ENCODE assay signal across 8 mouse cellular contexts in genomic region chr6:113306322-113306985, GRCm38 (mm10). TPM values are rescaled to one million over a fixed set of nuclear protein-coding genes. Genes with fewer than 3 reads are reported as not detected.
DNase-seq lines count a peak whose midpoint lies in the region; ATAC-seq lines count a peak whose summit lies in the region.

No protein-coding gene starts in this region.

- no peaks in the 10 kb centered on the region for H3K27me3 ChIP-seq in hindbrain, embryonic 16.5 days (replicated peaks; ENCODE audit: control insufficient read depth, insufficient read depth, low read length)

- peaks cover 37% of the 10 kb centered on the region for H3K79me2 ChIP-seq in macrophage (ENCODE audit: inconsistent target)

- H3K4me1 ChIP-seq in hindbrain, embryonic 16.5 days (ENCODE audit: control insufficient read depth, insufficient read depth, low read depth, low read length) = peaks cover 18% of the 10 kb centered on the region

- no peaks in the 10 kb centered on the region for H3K36me3 ChIP-seq in hindbrain, embryonic 16.5 days (ENCODE audit: control insufficient read depth, insufficient read depth, low read length)
- peaks cover 10% of the 10 kb centered on the region; the same call in 1 of the 2 replicates for H3K36me3 ChIP-seq in macrophage (ENCODE audit: inconsistent target)

- H3K4me3 ChIP-seq in hindbrain, embryonic 16.5 days (ENCODE audit: low read length) = peak overlapping the region; percentile 83
- peak overlapping the region; percentile 70 for H3K4me3 ChIP-seq in macrophage (ENCODE audit: inconsistent target)

- WGBS in hindbrain, embryonic 16.5 days = under 1% methylated on average over 46 of the region's 50 CpGs
- under 1% methylated on average over 49 of the region's 50 CpGs for WGBS in macrophage (ENCODE audit: missing documents)

- ATAC-seq in hindbrain, embryonic 16.5 days = peak; percentile 98

- peak overlapping the region; percentile 96 for H3K9ac ChIP-seq in hindbrain, embryonic 16.5 days (ENCODE audit: low read depth, low read length)

- H3K9me3 ChIP-seq in hindbrain, embryonic 16.5 days (ENCODE audit: control insufficient read depth, low read length) = no peaks in the 10 kb centered on the region

- H3K27ac ChIP-seq in hindbrain, embryonic 16.5 days (ENCODE audit: low read depth, low read length) = peak overlapping the region; percentile 99
- H3K27ac ChIP-seq in macrophage = peak overlapping the region; percentile 97

- DNase-seq in WW6 (ENCODE audit: low read depth, low spot score) = peak; percentile 100
- DNase-seq in cerebellum, postnatal 4 days (ENCODE audit: low spot score in 2 of 2) = peak; percentile 94 to 96
- DNase-seq in gastrocnemius, adult 18-20 months (ENCODE audit: low spot score) = peak; percentile 100
- DNase-seq in left cerebral cortex, adult 18-20 months (ENCODE audit: low spot score in 2 of 2) = peak; percentile 98 to 99
- peak; percentile 100 for DNase-seq in right cerebral cortex, adult 18-20 months
- DNase-seq in urinary bladder, postnatal 10 days (ENCODE audit: low spot score) = peak; percentile 99

- peak overlapping the region; percentile 99 for H3K4me2 ChIP-seq in hindbrain, embryonic 16.5 days (ENCODE audit: low read length)

RNA-seq across cellular contexts. Expression of gene Brpf1, which starts 0.5 kb away (rescaled TPM):
- total RNA-seq in gastrocnemius, adult 18-20 months (2021) = 1 to 10 TPM; 9.7 to 9.8 TPM
- 12.4 and 15.5 TPM in 2 replicates for polyA plus RNA-seq in hindbrain, embryonic 16.5 days (2015; fragmentation: Nextera tagmentation; extraction: Ambion mirVana)
- total RNA-seq in left cerebral cortex, adult 18-20 months (2021) = 10 to 100 TPM; 29.1 to 31.2 TPM
- 100 to 1,000 TPM in 25 of 26 experiments, 10 to 100 TPM in 1; 91.5 to 212 (median 144) TPM for total RNA-seq in macrophage (2018; cell fraction: chromatin; rRNA removed)
- 10 to 100 TPM; 20.1 to 41.2 (median 30.0) TPM for total RNA-seq in macrophage (2018; cell fraction: cytosol; rRNA removed)
- total RNA-seq in macrophage (2018; cell fraction: nucleus; rRNA removed) = 100 to 1,000 TPM in 15 of 26 experiments, 10 to 100 TPM in 11; 73.9 to 156 (median 103) TPM
- 24.0 to 33.8 TPM (median 28.7 TPM) in 3 replicates for polyA plus RNA-seq in macrophage (2018)

RNA-seq across cellular contexts. Expression of gene Ogg1, which starts 20.3 kb away (rescaled TPM):
- total RNA-seq in gastrocnemius, adult 18-20 months (2021) = 1 to 10 TPM; 5.6 to 5.8 TPM
- 7.0 and 10.6 TPM in 2 replicates for polyA plus RNA-seq in hindbrain, embryonic 16.5 days (2015; fragmentation: Nextera tagmentation; extraction: Ambion mirVana)
- 1 to 10 TPM; 7.4 to 7.9 TPM for total RNA-seq in left cerebral cortex, adult 18-20 months (2021)
- 10 to 100 TPM in 11 of 26 experiments, 1 to 10 TPM in 15; 1.3 to 17.8 (median 7.8) TPM for total RNA-seq in macrophage (2018; cell fraction: chromatin; rRNA removed)
- total RNA-seq in macrophage (2018; cell fraction: cytosol; rRNA removed) = 10 to 100 TPM in 5 of 26 experiments, 1 to 10 TPM in 21; 4.6 to 13.7 (median 8.1) TPM
- 10 to 100 TPM in 9 of 26 experiments, 1 to 10 TPM in 16, under 1 TPM in 1; 0.99 to 21.8 (median 8.4) TPM for total RNA-seq in macrophage (2018; cell fraction: nucleus; rRNA removed)
- polyA plus RNA-seq in macrophage (2018) = 5.2 to 11.7 TPM (median 7.6 TPM) in 3 replicates

RNA-seq across cellular contexts. Expression of gene Cpne9, which starts 24.3 kb away (rescaled TPM):
- under 1 TPM in 1 of 2 experiments, not detected in 1; 0.26 TPM for total RNA-seq in gastrocnemius, adult 18-20 months (2021)
- 9.1 and 9.6 TPM in 2 replicates for polyA plus RNA-seq in hindbrain, embryonic 16.5 days (2015; fragmentation: Nextera tagmentation; extraction: Ambion mirVana)
- 10 to 100 TPM; 67.8 to 89.1 TPM for total RNA-seq in left cerebral cortex, adult 18-20 months (2021)
- 1 to 10 TPM in 17 of 26 experiments, under 1 TPM in 9; 0.48 to 8.1 (median 1.6) TPM for total RNA-seq in macrophage (2018; cell fraction: chromatin; rRNA removed)
- under 1 TPM in 7 of 26 experiments, not detected in 19; 0.07 to 0.22 (median 0.09) TPM for total RNA-seq in macrophage (2018; cell fraction: cytosol; rRNA removed)
- 10 to 100 TPM in 1 of 26 experiments, 1 to 10 TPM in 13, under 1 TPM in 10, not detected in 2; 0.15 to 12.3 (median 1.1) TPM for total RNA-seq in macrophage (2018; cell fraction: nucleus; rRNA removed)
- not detected in 3 replicates for polyA plus RNA-seq in macrophage (2018)

RNA-seq across cellular contexts. Expression of gene Camk1, which starts 37.3 kb away (rescaled TPM):
- 10 to 100 TPM; 39.0 to 42.9 TPM for total RNA-seq in gastrocnemius, adult 18-20 months (2021)
- 119 and 128 TPM in 2 replicates for polyA plus RNA-seq in hindbrain, embryonic 16.5 days (2015; fragmentation: Nextera tagmentation; extraction: Ambion mirVana)
- total RNA-seq in left cerebral cortex, adult 18-20 months (2021) = 100 to 1,000 TPM; 124 to 128 TPM
- 100 to 1,000 TPM in 14 of 26 experiments, 10 to 100 TPM in 12; 24.4 to 393 (median 134) TPM for total RNA-seq in macrophage (2018; cell fraction: chromatin; rRNA removed)
- total RNA-seq in macrophage (2018; cell fraction: cytosol; rRNA removed) = 100 to 1,000 TPM; 131 to 215 (median 167) TPM
- total RNA-seq in macrophage (2018; cell fraction: nucleus; rRNA removed) = 100 to 1,000 TPM in 12 of 26 experiments, 10 to 100 TPM in 14; 26.9 to 294 (median 90.3) TPM
- polyA plus RNA-seq in macrophage (2018) = 148 to 193 TPM (median 166 TPM) in 3 replicates

Comparison
In these comparisons a context has a peak if more than half of its experiments do, and no peak if none do; other contexts are left out.
1. Peak in every context shown above with its lines: DNase-seq, ATAC-seq, H3K4me3 ChIP-seq and H3K27ac ChIP-seq.
2. RNA of gene Cpne9, which starts 24.3 kb away (total RNA-seq): 67.8 to 89.1 TPM in left cerebral cortex, adult 18-20 months; 0.26 TPM in gastrocnemius, adult 18-20 months; every median in the first group is over 10 times any median in the second.